Mouse (Mus musculus) olfactory bulb, adult 2 months (tissue): ENCODE data around the gene Ano9.

Experiments
- CTCF ChIP-seq: fragments of 200-500 bp; IDR thresholded peaks from 2 replicates; pipeline ENCODE4 v1.5.1; 2012; ENCODE audit warnings: low read depth, mild to moderate bottlenecking, low read length, moderate library complexity; ENCODE audit not compliant: insufficient read depth
- POLR2A ChIP-seq: fragments of 200-500 bp; IDR thresholded peaks from 2 replicates; pipeline ENCODE4 v1.6.1; 2012; ENCODE audit warnings: mild to moderate bottlenecking, low read depth, low read length, moderate library complexity; ENCODE audit not compliant: insufficient read depth

GRCm38 (mm10) chr7:141121051-141121531, 3.5 kb upstream of the Ano9 start:
- TF ChIP-seq CTCF (no peak), POLR2A (no peak)
